Mouse (Mus musculus) adrenal gland, postnatal 0 days (tissue): Measurements from ENCODE around the gene Camkk2. TPM values are rescaled to one million over a fixed set of nuclear protein-coding genes. Genes with fewer than 3 reads are reported as not detected.

Experiments
- microRNA-seq: library from miRNA; unstranded; fragments of <30 nt; microRNA quantifications from one replicate; pipeline ENCODE4, GENCODE M21; 2016; ENCODE audit warnings: borderline replicate concordance; ENCODE audit not compliant: insufficient number of aligned reads
- polyA plus RNA-seq: library from polyadenylated mRNA; unstranded; fragments of >200 nt; fragmentation: Nextera tagmentation; extraction: Ambion mirVana; gene quantifications from 2 replicates; pipeline ENCODE4 v1.2.1, GENCODE M21; 2015

The Camkk2 gene
- 22.9 and 27.9 TPM in 2 replicates for polyA plus RNA-seq

DNA sequence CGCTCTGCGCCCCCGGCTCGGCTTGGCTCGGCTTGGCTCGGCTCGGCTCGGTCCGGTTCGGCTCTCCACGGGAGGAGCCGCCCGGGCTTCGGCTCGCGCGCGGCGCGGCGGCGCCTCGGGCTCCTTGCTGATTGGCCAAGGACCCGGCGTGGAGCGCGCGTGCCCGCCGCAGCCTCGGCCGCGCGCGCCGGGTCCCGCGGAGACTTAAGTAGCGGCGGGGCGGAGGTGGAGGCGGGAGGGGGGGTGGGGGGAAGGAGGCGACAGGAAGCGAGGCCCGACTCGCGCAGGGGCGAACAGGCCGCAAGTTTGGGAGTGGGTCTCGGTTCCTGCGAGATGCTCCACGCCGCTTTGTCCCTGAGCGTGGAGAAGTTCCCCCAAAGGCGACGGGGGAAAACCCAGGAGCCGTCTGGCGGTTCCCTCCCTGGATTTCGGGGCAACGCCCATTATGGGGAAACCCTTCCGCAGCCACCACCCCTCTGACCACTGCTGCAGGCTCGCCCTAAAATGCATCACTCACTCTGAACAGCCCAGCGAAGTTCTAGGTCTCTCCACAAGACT lies at the start of gene Camkk2:
Gene Camkk2 (minus strand): TSS at position 133 of the 558 bp plus-strand sequence.

DNA sequence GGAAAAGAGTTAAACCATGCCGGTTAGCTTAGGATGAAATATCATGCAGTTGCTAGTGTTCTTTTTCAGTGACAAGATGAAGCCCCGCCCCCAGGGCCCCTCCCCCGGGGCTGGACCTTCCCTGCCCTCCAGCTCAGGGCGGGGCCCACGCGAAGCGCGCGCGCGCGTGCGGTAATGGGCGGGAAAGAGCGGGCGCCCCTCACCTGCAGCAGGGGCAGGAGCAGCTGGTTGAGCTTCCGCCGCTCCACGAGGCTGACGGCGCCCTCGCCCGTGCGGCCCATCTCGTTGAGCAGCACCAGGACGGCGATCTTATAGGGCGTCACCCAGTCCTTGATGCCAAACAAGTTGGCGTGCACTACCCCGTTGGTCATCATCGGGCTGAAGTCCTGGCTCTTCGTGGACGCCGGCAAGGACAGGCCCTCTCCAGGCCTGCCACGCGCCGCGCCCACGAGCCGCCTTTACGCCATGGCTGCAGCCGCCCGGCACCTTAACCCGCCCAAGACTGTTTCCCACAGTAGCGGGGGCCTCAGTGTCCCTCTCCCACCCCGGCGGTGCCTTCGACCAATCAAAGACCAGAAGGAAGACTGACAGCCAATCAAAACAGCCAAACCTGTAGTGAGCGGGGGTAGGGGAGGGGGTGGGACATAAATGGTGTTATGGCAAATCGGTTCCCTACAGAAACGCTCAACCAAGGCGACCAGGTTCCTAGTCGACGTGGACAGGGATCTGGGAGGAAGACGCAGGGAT lies 41.7 kb upstream of the Camkk2 start, which contains the start of gene Anapc5:
Gene Anapc5 (minus strand): TSS at position 563 of the 747 bp plus-strand sequence.

DNA sequence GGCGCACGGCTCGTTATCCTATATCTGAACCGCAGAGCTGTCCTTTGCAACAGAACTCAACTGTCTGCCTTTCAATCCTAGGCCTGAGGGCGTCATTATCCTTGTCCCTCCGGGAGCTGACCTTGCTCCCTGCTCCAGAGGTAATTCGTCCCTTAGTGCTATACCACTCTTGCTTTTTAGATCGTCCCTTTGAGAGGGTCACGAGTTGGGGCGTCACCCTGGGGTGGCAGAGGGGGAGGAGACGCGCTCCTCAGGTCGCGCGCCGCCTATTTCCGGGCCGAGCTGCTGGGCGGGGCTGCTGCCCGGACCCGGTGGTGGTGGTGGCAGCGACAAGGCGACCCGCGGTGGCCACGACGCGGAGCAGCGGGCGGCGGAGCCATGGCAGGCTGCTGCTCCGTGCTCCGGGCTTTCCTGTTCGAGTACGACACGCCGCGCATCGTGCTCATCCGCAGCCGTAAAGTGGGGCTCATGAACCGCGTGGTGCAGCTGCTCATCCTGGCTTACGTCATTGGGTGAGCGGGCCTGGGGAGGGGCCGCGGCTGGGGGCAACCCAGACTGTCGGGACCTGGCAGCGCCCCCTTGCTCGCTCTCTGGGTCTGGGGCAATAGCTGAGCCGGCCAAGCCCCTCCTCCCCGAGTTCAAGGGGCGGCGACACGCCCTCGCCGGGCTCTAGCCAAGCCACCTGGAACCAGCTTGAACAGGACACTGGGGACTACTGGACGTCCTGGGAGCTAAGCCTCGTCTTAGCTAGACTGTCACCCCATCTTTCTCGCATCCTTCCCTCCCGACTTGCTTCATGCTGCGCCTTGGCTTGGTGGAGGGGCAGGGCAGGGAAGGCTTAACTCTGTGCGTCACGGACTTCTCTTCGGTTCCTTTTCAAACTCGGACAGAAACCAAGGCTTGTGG lies 71.7 kb downstream of the Camkk2 start, which contains the start of gene P2rx4:
Gene P2rx4 (plus strand): TSS at position 269 of the 906 bp plus-strand sequence.

Small RNA genes within 50 kb of the gene (microRNA-seq; reads per million reads assigned to microRNA genes)
- not detected for gene Mir8115

Other genes with a start within 250 kb of the Camkk2 start
- gene Ift81, start 164.9 kb downstream of the Camkk2 start, polyA plus RNA-seq: 27.9 and 29.2 TPM in 2 replicates
- 3.7 and 5.0 TPM in 2 replicates for gene P2rx7, start 135.5 kb downstream of the Camkk2 start, polyA plus RNA-seq
- gene P2rx4, start 71.9 kb downstream of the Camkk2 start, polyA plus RNA-seq: 40.0 and 52.6 TPM in 2 replicates
- gene Anapc5, start 41.9 kb upstream of the Camkk2 start, polyA plus RNA-seq: 219 and 249 TPM in 2 replicates
- 18.8 and 25.0 TPM in 2 replicates for gene Rnf34, start 70.6 kb upstream of the Camkk2 start, polyA plus RNA-seq
- gene Kdm2b, start 210.4 kb upstream of the Camkk2 start, polyA plus RNA-seq: 12.7 and 16.7 TPM in 2 replicates
- gene Orai1, start 235.7 kb upstream of the Camkk2 start, polyA plus RNA-seq: 16.6 and 17.1 TPM in 2 replicates